Mouse (Mus musculus): ENCODE results near the gene Hivep3.

- no peak for TF ChIP-seq CTCF (IDR thresholded peaks at IDR 0.05; ENCODE audit: low read depth)
- TF ChIP-seq EP300 (optimal IDR thresholded peaks at IDR 0.05): no peak
Measured at GRCm38 (mm10) chr4:119989031-119989693, 255.6 kb downstream of the Hivep3 start.
